Mouse (Mus musculus) layer of hippocampus, adult 9-11 months (tissue): ENCODE measurements around the gene Rpl36al.

Experiments used
- DNase-seq: peaks from one replicate; pipeline ENCODE4 v3.0.0; 2022

The Rpl36al gene

DNA sequence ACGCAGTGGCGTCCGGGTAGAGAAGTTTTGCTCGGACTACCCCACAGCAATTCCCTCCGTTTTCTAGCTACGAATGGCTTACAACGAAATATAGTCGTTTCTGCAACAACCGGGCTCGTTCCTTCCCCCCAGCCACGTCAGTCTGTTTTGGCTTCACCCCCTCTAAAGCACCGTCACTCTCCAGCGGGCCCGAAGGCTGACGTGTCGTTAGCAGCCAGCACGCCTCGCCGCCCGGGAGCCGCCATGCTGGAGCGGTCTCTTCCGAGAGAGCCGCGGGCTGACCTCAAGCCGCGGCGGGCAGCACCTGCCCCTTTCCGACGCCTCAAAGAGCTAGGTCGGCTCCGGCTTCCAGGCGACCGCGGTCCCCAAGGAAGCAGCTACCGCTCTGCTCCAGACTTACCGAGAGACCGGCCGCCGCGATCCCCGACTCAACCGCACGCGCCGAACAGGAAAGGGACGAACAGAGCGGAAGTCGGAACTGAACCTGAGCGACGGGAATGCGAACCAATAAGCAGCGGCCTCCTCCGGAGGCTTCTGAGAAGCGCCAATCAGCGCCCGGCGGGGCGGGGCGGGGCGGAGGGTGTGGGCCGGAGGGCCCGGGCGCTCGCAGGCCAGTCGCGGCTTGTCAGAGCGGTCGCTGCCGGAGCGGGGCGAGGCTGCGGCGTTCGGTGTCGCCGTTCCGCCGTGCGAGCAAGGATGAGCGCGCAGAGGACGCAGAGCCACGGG lies at the start of gene Rpl36al, which contains the start of gene Mgat2:
Gene Rpl36al, minus strand, starts transcription at position 501 of the 726 bp plus-strand sequence.
Gene Mgat2, plus strand, starts transcription at position 575 of the 726 bp plus-strand sequence.
- peak; percentile 97 for DNase-seq

DNA sequence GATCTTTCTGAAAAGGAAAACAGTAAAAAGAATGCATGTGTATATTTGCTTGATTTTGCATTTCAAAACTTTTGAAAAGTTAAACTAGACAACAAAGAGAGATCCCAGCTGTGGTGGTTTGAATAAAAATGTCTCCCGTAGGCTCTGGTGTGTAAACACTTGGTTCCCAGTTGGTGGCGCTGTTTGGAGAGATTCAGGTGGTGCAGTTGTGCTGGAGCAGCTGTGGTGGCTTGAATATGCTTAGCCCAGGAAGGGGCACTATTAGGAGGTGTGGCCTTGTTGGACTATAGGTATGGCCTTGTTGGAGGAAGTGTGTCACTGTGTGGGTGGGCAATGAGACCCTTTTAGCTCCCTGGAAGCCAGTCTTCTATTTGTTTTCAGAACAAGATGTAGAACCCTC lies 45.4 kb upstream of the Rpl36al start:
- DNase-seq = no peak

- peak; percentile 65 for DNase-seq
These were observed 44.0 kb upstream of the Rpl36al start, which contains the start of gene Pole2 for GRCm38 (mm10) chr12:69227776-69228466. Pole2 (minus strand) TSS chr12:69228195.

DNA sequence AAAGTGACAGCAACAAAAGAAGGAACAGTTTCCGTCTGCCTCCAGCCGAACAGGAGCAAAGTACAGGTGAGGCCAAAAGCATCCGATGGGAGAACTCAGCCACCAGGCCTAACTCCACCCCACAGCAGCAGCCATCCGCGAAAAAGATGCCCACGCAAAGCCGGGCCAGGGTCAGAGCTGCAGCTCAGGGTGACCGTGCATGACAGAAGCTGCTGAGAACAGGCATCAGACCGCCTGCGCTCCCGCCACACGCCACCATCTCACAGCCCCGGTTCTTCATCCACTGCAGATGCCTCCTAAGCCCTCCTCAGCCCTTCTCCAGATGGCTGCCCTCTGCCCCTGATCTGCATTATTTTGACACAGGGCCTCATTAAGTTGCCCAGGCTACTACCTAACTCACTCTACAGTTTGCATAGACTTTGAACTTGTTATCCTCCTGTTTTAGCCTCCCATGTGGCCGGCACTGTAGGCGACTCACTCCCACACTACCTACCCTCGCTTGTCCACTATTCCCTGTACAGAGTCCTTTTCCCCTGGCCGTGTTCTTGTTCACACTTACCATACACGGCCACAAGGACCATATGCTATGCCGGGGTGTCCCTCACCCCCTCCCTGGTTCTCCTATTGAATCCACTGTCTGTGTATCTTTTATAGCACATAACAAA lies 36.9 kb upstream of the Rpl36al start:
- DNase-seq = no peak

DNA sequence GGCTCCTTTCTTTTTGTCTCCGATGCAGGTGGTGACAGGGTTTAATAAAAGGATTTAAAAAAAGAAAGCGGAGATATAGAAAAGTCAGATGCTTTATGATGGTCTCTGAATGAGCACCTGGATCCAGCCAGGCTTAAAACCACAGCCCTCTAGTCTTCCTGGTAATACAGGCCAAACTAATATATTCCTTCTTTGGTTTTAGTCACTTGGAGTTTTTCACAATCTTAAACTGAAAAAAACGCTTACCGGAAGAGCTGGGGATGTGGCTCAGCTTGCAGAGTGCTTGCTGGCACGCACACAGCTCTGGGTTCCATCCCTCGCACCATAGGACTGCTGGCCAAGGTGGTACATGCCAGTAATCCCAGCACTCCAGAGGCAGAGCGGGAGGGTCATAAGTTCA lies 32.7 kb upstream of the Rpl36al start:
- DNase-seq = no peak

GRCm38 (mm10) chr12:69215000-69215785 lies 31.3 kb upstream of the Rpl36al start:
- DNase-seq = peak; percentile 80

GRCm38 (mm10) chr12:69214393-69214792 lies 30.5 kb upstream of the Rpl36al start:
- DNase-seq = no peak

DNA sequence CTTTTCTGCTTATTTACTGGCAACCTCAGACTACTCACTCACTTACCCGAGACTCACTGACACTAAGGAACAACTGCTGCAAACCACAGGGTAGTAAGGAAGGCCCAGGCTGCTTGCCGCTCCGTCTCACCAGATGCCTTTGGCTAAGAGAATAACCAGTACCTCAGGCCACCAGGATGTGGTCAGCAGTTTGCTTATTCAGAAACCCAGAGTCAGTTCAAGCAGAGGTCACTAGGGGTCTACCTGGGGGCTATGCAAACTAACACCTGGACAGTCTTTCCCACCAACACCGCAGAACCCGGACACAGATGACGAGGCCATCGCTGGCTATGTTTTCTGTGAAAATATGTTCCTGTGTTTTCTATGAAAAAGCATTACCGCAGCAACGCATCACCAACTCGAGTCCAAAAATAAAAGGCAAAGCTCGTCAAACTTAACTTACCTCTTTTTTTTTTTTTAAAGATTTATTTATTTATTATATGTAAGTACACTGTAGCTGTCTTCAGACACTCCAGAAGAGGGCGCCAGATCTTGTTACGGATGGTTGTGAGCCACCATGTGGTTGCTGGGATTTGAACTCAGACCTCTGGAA lies 29.4 kb upstream of the Rpl36al start:
- no peak for DNase-seq

DNA sequence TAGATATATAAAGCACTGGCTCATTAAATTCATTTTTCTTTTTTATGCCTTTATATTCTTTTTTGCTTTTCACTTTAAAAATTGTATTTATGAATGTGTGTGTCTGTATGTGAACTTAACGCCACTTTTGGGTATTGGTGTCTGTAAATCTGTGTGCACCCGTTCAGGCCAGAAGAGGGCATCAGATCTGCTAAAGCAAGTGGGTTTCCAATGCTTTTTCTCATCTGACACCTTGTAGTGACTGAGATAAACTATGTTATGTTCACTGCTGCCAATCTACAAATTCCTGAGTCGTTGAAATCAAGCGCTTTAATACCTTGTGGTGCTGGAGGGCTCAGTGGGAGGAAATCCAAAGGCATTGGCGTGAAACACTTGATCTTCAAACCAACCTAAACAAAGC lies 27.2 kb upstream of the Rpl36al start:
- no peak for DNase-seq

- DNase-seq = no peak
These were observed 26.4 kb upstream of the Rpl36al start for GRCm38 (mm10) chr12:69210056-69210979.

DNA sequence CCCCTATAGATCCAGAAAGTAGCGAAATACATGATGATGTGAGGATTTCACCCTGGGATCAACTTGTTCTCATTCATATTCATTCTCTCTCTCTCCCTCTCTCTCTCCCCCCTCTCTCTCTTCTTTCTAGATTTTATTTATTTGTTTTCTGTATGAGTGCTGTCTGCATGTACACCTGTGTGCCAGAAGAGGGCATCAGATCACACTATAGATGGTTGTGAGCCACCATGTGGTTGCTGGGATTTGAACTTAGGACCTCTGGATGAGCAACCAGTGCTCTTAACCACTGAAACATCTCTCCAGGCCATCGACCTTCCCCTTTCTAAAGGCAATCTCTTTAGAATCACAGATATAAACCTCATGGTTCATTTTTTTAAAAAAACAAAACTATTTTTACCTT lies 24.6 kb upstream of the Rpl36al start:
- no peak for DNase-seq

GRCm38 (mm10) chr12:69207926-69208325 lies 24.0 kb upstream of the Rpl36al start:
- no peak for DNase-seq

GRCm38 (mm10) chr12:69207396-69207795 lies 23.5 kb upstream of the Rpl36al start:
- DNase-seq = no peak

DNA sequence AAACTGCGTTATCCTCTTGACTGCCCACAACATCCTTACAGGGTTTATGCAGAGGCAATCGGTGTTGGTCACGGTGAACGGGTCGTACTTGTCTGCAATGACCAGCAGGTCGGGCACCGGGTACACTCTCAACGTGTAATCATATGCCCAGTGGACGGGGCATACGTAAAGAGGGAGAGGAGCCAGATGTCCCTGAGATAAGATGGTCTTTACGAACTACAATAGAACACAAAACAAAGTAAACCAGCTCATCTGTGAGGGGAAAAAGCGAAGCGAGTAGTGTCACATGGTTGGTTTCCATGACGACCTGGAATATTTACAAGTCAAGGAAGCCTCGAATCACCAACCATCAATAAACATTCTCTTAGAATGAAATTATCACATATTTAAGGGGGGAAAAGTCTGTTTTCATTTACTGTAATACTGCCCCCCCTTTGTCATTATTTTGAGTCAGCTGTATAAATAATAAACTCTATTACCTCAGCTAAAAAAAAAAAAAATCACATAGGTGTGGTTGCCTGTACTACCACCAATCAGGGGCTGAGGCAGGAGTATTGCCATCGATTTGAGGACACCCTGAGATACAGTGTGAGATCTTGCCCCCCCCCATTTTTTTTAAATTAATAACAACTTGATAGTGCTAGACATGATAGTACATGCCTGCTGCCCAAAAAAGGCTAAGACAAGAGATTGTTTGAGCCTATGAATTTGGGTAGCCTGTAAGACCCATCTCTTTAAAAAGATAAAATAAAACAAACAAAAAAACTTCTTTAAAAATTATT lies 20.4 kb upstream of the Rpl36al start, which contains the start of gene Gm49384:
Gene Gm49384, minus strand, starts transcription at position 216 of the 782 bp plus-strand sequence.
- DNase-seq = no peak

DNA sequence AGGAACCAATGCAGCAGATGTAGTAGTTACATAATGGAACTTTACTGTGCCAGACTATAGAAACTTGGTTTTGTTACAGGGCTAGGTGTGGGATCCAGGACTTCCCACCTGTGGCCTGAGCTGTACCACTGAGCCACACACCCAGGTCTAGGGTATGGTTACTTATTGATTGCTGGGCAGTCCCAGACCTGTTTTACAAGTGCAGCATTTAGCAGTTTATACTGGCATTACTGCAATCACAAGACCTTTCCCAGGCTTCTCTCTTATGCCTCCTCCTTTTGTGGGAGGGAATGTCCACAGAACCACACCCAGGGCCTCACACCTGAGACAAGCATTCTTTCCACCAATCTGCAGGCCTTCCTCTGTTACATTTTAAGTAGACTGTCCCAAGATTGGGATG lies 15.1 kb upstream of the Rpl36al start:
- no peak for DNase-seq

DNA sequence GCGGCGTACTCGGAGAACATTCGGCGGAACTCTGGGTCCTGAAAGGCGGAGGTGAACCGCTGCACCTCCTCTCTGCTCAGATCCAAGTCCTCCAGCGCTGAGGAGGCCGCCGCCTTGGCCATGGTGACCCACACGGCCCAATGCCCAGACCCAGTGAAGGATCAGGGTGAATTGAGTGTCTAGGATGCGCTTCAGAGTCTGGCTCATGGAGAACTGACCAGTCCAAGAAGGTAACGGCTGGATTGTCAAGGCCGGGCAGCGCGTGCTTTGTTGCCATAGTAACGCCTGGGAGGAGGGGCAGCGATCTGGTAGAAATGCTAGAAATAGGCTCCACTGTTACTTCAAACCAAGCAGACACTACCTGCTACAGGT lies 14.3 kb upstream of the Rpl36al start, which contains the start of gene Dnaaf2:
Gene Dnaaf2, minus strand, starts transcription at position 266 of the 372 bp plus-strand sequence.
- peak; percentile 60 for DNase-seq

- peak; percentile 33 for DNase-seq
These were observed 13.7 kb upstream of the Rpl36al start for GRCm38 (mm10) chr12:69197378-69198163.

DNA sequence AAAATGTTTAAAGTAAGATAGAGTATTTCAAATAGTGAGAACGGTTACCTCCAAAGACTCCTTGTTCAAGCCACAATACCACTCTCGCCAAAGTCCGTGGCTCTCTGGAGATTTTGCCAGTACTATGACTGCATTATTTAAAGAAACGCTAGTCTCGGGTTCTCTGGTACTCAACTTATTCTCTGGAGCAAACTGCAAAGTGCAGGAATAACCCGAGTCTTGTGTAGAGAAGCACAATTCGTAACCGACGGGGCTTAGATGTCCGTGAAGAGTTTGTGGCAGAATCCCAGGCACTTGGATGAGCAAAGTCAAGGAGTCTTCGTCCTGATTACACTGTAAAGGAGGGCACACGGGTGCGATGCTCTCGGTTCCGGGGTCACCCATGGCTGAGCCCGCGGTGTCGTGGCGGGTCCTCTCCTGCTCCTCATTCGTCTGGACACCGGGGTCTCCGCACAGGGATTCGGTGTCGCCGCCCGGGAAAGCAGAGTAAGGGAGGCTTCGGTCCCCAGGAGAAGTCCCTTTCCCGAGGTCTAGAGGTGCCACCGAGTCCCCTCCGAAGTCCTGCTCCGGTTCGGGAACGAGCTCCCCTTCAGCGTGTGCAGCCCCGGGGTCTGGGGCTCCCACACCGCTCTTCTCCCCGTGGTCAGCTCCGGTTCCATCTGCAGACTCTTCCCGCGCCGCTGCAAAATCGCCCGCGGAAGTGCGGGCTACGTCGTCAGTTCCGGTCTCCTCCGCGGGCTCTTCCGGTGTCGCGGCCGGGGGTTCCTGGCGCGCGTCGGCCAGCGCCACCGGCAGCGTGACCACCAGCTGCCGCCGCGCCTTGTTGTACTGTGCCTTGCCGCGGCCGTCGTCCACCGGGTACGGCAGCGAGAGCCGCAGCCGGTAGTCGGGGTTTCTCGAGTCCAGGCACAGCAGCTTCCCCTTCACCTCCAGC lies 12.8 kb upstream of the Rpl36al start, which contains the start of gene Gm49383:
Gene Gm49383, minus strand, starts transcription at position 661 of the 934 bp plus-strand sequence.
- peak; percentile 76 for DNase-seq
